Mouse (Mus musculus) cerebellum, adult 11 months (tissue): ENCODE measurements around the gene Rbms3.

Experiments
- DNase-seq: peaks from one replicate; pipeline ENCODE4 v3.0.0; 2022

Gene Rbms3

GRCm38 (mm10) chr9:117371980-117372379 lies 257.7 kb downstream of the Rbms3 start:
- DNase-seq, result no peak

- DNase-seq, result no peak
Observed at GRCm38 (mm10) chr9:117370086-117370485, 259.6 kb downstream of the Rbms3 start.

GRCm38 (mm10) chr9:117368016-117368415 lies 261.7 kb downstream of the Rbms3 start:
- DNase-seq, result no peak

GRCm38 (mm10) chr9:117364610-117365009 lies 265.1 kb downstream of the Rbms3 start:
- no peak for DNase-seq

GRCm38 (mm10) chr9:117361431-117361830 lies 268.3 kb downstream of the Rbms3 start:
- DNase-seq, result no peak

- DNase-seq, result peak; percentile 20
Observed at GRCm38 (mm10) chr9:117356764-117357442, 272.8 kb downstream of the Rbms3 start.

GRCm38 (mm10) chr9:117355501-117355900 lies 274.2 kb downstream of the Rbms3 start:
- no peak for DNase-seq

GRCm38 (mm10) chr9:117342336-117342735 lies 287.4 kb downstream of the Rbms3 start:
- DNase-seq, result no peak

- no peak for DNase-seq
Observed at GRCm38 (mm10) chr9:117330681-117331080, 299.0 kb downstream of the Rbms3 start.

GRCm38 (mm10) chr9:117319271-117319670 lies 310.4 kb downstream of the Rbms3 start:
- DNase-seq, result no peak

GRCm38 (mm10) chr9:117318461-117318860 lies 311.3 kb downstream of the Rbms3 start:
- no peak for DNase-seq

- DNase-seq, result no peak
Observed at GRCm38 (mm10) chr9:117317251-117317650, 312.5 kb downstream of the Rbms3 start.

GRCm38 (mm10) chr9:117313642-117314041 lies 316.1 kb downstream of the Rbms3 start:
- no peak for DNase-seq

- DNase-seq, result no peak
Observed at GRCm38 (mm10) chr9:117309809-117310208, 319.9 kb downstream of the Rbms3 start.

GRCm38 (mm10) chr9:117298991-117299390 lies 330.7 kb downstream of the Rbms3 start:
- no peak for DNase-seq

- no peak for DNase-seq
Observed at GRCm38 (mm10) chr9:117297662-117298531, 331.8 kb downstream of the Rbms3 start.

- DNase-seq, result no peak
Observed at GRCm38 (mm10) chr9:117291066-117291850, 338.5 kb downstream of the Rbms3 start.

- DNase-seq, result no peak
Observed at GRCm38 (mm10) chr9:117274846-117275245, 354.9 kb downstream of the Rbms3 start.

- DNase-seq, result no peak
Observed at GRCm38 (mm10) chr9:117259614-117260013, 370.1 kb downstream of the Rbms3 start.

GRCm38 (mm10) chr9:117253361-117253760 lies 376.4 kb downstream of the Rbms3 start:
- DNase-seq, result no peak

- DNase-seq, result peak; percentile 0
Observed at GRCm38 (mm10) chr9:117252411-117252861, 377.3 kb downstream of the Rbms3 start.

GRCm38 (mm10) chr9:117251521-117252368 lies 378.0 kb downstream of the Rbms3 start:
- DNase-seq, result peak; percentile 1
